Mouse (Mus musculus) lung, embryonic 14.5 days (tissue): Measurements from ENCODE around the gene Kcnj8. TPM values are rescaled to one million over a fixed set of nuclear protein-coding genes. Genes with fewer than 3 reads are reported as not detected.
A peak's percentile ranks its signal among the peaks of the same experiment; 100 is the strongest.

Experiments used
- ATAC-seq: fragments of 200-750 bp; cut with Nextera tagmentation; 2 replicates; pipeline ENCODE4 v1.8.0; 2017; ENCODE audit warnings: mild to moderate bottlenecking, moderate TSS enrichment, moderate library complexity; ENCODE audit not compliant: insufficient read depth
- DNase-seq: peaks from one replicate; pipeline ENCODE4 v3.0.0-alpha.2; 2015
- H3K27ac ChIP-seq: fragments of 300-500 bp; sonication (generic); 2 replicates; pipeline ENCODE4 v1.5.1; 2014; ENCODE audit warnings: low read depth, mild to moderate bottlenecking, moderate library complexity
- H3K27me3 ChIP-seq: fragments of 300-500 bp; sonication (generic); 2 replicates; pipeline ENCODE4 v1.6.1; 2014; ENCODE audit warnings: low read length, control low read depth; ENCODE audit not compliant: insufficient read depth
- H3K36me3 ChIP-seq: fragments of 300-500 bp; sonication (generic); 2 replicates; pipeline ENCODE4 v1.6.1; 2014; ENCODE audit warnings: control low read depth; ENCODE audit not compliant: insufficient read depth
- H3K4me1 ChIP-seq: fragments of 300-500 bp; sonication (generic); 2 replicates; pipeline ENCODE4 v1.6.1; 2014; ENCODE audit warnings: antibody characterized with exemption, control low read depth; ENCODE audit not compliant: insufficient read depth
- H3K4me2 ChIP-seq: fragments of 300-500 bp; sonication (generic); 2 replicates; pipeline ENCODE4 v1.6.1; 2014; ENCODE audit warnings: mild to moderate bottlenecking
- H3K4me3 ChIP-seq: fragments of 300-500 bp; sonication (generic); 2 replicates; pipeline ENCODE4 v1.5.1; 2014; ENCODE audit warnings: low read depth, low read length
- H3K9ac ChIP-seq: fragments of 300-500 bp; sonication (generic); 2 replicates; pipeline ENCODE4 v1.6.1; 2014
- H3K9me3 ChIP-seq: fragments of 300-500 bp; sonication (generic); 2 replicates; pipeline ENCODE4 v1.6.1; 2016; ENCODE audit warnings: low read depth, low read length, control low read depth
- CTCF ChIP-seq: IDR thresholded peaks from 2 replicates; pipeline ENCODE4 v1.5.1; 2016; ENCODE audit warnings: antibody characterized with exemption, low read depth
- WGBS: fragments of 180-500 bp; shearing (Covaris S2); extraction: QIAGEN DNeasy Blood & Tissue Kit; methylation state at CpG from one replicate; pipeline ENCODE4 v1.1.7; 2014; 5-methylcytosine and 5-hydroxymethylcytosine counted together
- polyA plus RNA-seq: library from polyadenylated mRNA; unstranded; fragments of >200 nt; fragmentation: Nextera tagmentation; extraction: Ambion mirVana; gene quantifications from 2 replicates; pipeline ENCODE4 v1.2.1, GENCODE M21; 2014

The Kcnj8 gene
- polyA plus RNA-seq, 1 experiment from 2014 or later = 13.6 TPM

- Histone ChIP-seq H3K27me3 (no peaks in the 10 kb centered on the region), H3K4me1 (0 out of 2 replicates have a peak, but pooled peaks cover 8% of the 10 kb centered on the region), H3K4me3 (no peak overlapping the region), H3K4me2 (no peak overlapping the region), H3K9me3 (no peaks in the 10 kb centered on the region), H3K9ac (no peak overlapping the region), H3K27ac (no peak overlapping the region), H3K36me3 (no peaks in the 10 kb centered on the region)
- no peak for TF ChIP-seq CTCF
- WGBS = 65% methylated on average over 5 of the region's 5 CpGs
- DNase-seq (peak; percentile 22), ATAC-seq (no peak)
Observed at GRCm38 (mm10) chr6:142540131-142540530, 31.3 kb downstream of the Kcnj8 start.

GRCm38 (mm10) chr6:142538503-142538902 is 32.9 kb downstream of the Kcnj8 start:
- H3K36me3 ChIP-seq = no peaks in the 10 kb centered on the region
- no peak overlapping the region for H3K4me2 ChIP-seq
- H3K27me3 ChIP-seq = no peaks in the 10 kb centered on the region
- ATAC-seq = peak; percentile 68
- no peak overlapping the region for H3K4me3 ChIP-seq
- H3K9me3 ChIP-seq = no peaks in the 10 kb centered on the region
- peak; percentile 79 for DNase-seq
- TF ChIP-seq CTCF = no peak
- 44% methylated on average over 17 of the region's 17 CpGs for WGBS
- 0 out of 2 replicates have a peak, but pooled peaks cover under 1% of the 10 kb centered on the region for H3K4me1 ChIP-seq
- H3K27ac ChIP-seq = no peak overlapping the region
- H3K9ac ChIP-seq = no peak overlapping the region

GRCm38 (mm10) chr6:142533412-142533811 is 38.0 kb downstream of the Kcnj8 start:
- H3K4me3 ChIP-seq = no peak overlapping the region
- TF ChIP-seq CTCF = no peak
- 52% methylated on average over 5 of the region's 5 CpGs for WGBS
- H3K27me3 ChIP-seq = no peaks in the 10 kb centered on the region
- no peak overlapping the region for H3K27ac ChIP-seq
- no peak overlapping the region for H3K4me2 ChIP-seq
- ATAC-seq (no peak), DNase-seq (no peak)
- H3K9me3 ChIP-seq = no peaks in the 10 kb centered on the region
- H3K4me1 ChIP-seq = peaks cover 2% of the 10 kb centered on the region; the same call in 1 of the 2 replicates
- H3K9ac ChIP-seq = no peak overlapping the region
- H3K36me3 ChIP-seq = no peaks in the 10 kb centered on the region

GRCm38 (mm10) chr6:142532686-142533085 is 38.7 kb downstream of the Kcnj8 start:
- no peak overlapping the region for H3K4me2 ChIP-seq
- no peak overlapping the region for H3K27ac ChIP-seq
- DNase-seq (no peak), ATAC-seq (no peak)
- no peaks in the 10 kb centered on the region for H3K36me3 ChIP-seq
- no peaks in the 10 kb centered on the region for H3K9me3 ChIP-seq
- no peak for TF ChIP-seq CTCF
- 89% methylated on average over 2 of the region's 2 CpGs for WGBS
- H3K4me3 ChIP-seq = no peak overlapping the region
- H3K4me1 ChIP-seq = peaks cover 2% of the 10 kb centered on the region; the same call in 1 of the 2 replicates
- no peaks in the 10 kb centered on the region for H3K27me3 ChIP-seq
- H3K9ac ChIP-seq = no peak overlapping the region

GRCm38 (mm10) chr6:142532141-142532540 is 39.3 kb downstream of the Kcnj8 start:
- H3K36me3 ChIP-seq = no peaks in the 10 kb centered on the region
- DNase-seq (no peak), ATAC-seq (no peak)
- no peak for TF ChIP-seq CTCF
- no peak overlapping the region for H3K4me3 ChIP-seq
- WGBS = 74% methylated on average over 17 of the region's 17 CpGs
- H3K27me3 ChIP-seq = no peaks in the 10 kb centered on the region
- no peaks in the 10 kb centered on the region for H3K9me3 ChIP-seq
- H3K27ac ChIP-seq = no peak overlapping the region
- peaks cover 2% of the 10 kb centered on the region; the same call in 1 of the 2 replicates for H3K4me1 ChIP-seq
- no peak overlapping the region for H3K4me2 ChIP-seq
- H3K9ac ChIP-seq = no peak overlapping the region

- H3K4me2 ChIP-seq = no peak overlapping the region
- ATAC-seq = 0 out of 2 replicates have a peak, but pooled peaks have one; percentile 12
- WGBS = 47% methylated on average over 5 of the region's 5 CpGs
- no peaks in the 10 kb centered on the region for H3K36me3 ChIP-seq
- peaks cover 2% of the 10 kb centered on the region; the same call in 1 of the 2 replicates for H3K4me1 ChIP-seq
- no peaks in the 10 kb centered on the region for H3K9me3 ChIP-seq
- no peak for TF ChIP-seq CTCF
- H3K27me3 ChIP-seq = no peaks in the 10 kb centered on the region
- H3K4me3 ChIP-seq = no peak overlapping the region
- H3K27ac ChIP-seq = no peak overlapping the region
- H3K9ac ChIP-seq = no peak overlapping the region
- DNase-seq = peak; percentile 51
Observed at GRCm38 (mm10) chr6:142530378-142530777, 41.0 kb downstream of the Kcnj8 start.

GRCm38 (mm10) chr6:142529680-142530079 is 41.7 kb downstream of the Kcnj8 start:
- H3K9me3 ChIP-seq = no peaks in the 10 kb centered on the region
- DNase-seq = no peak
- H3K4me3 ChIP-seq = no peak overlapping the region
- WGBS = 81% methylated on average over 8 of the region's 8 CpGs
- H3K4me2 ChIP-seq = no peak overlapping the region
- no peak overlapping the region for H3K9ac ChIP-seq
- no peaks in the 10 kb centered on the region for H3K27me3 ChIP-seq
- ATAC-seq = no peak
- H3K4me1 ChIP-seq = peaks cover 2% of the 10 kb centered on the region; the same call in 1 of the 2 replicates
- H3K27ac ChIP-seq = no peak overlapping the region
- TF ChIP-seq CTCF = no peak
- H3K36me3 ChIP-seq = no peaks in the 10 kb centered on the region
